23 mouse cellular contexts compared by ENCODE assay signal in genomic region chr1:117497003-117497402, GRCm38 (mm10).
DNase-seq lines count a peak whose midpoint lies in the region; ATAC-seq lines count a peak whose summit lies in the region.
"Had no signal": no experiment of that assay in that cellular context is flagged by ENCODE, and none has a peak within 500 bp of the region (broad histone marks: within the 10 kb centered on the region; RNA-seq: fewer than 3 reads in every experiment).

No protein-coding gene starts in this region.

- H3K4me3 ChIP-seq in neural tube, embryonic 15.5 days (replicated peaks) = no peak overlapping the region

- no peak overlapping the region for H3K4me2 ChIP-seq in neural tube, embryonic 15.5 days

- no peaks in the 10 kb centered on the region for H3K9me3 ChIP-seq in neural tube, embryonic 15.5 days (replicated peaks)

- H3K9ac ChIP-seq in neural tube, embryonic 15.5 days (replicated peaks) = no peak overlapping the region

- H3K36me3 ChIP-seq in neural tube, embryonic 15.5 days = no peaks in the 10 kb centered on the region
- H3K36me3 ChIP-seq: G1E had no signal

- H3K27ac ChIP-seq in neural tube, embryonic 15.5 days (replicated peaks) = no peak overlapping the region

- peak; percentile 95 for ATAC-seq in frontal cortex, adult (ENCODE audit: low TSS enrichment)
- ATAC-seq in neural tube, embryonic 15.5 days (ENCODE audit: low FRiP score) = no peak
- ATAC-seq: activated CD4-positive, CD25-positive, alpha-beta regulatory T cell, adult 4 months; CD4-positive, CD25-positive, alpha-beta regulatory T cell, adult 4 months; Patski had no signal

- no peaks in the 10 kb centered on the region for H3K27me3 ChIP-seq in neural tube, embryonic 15.5 days (replicated peaks)
- H3K27me3 ChIP-seq: CH12.LX, Patski had no signal

- DNase-seq in frontal cortex, postnatal 25 days (ENCODE audit: low spot score in 2 of 2) = no peak
- peak; percentile 5 for DNase-seq in right cerebral cortex, adult 18-20 months
- no peak for DNase-seq in right cerebral cortex, adult 2 months (ENCODE audit: low spot score in 2 of 2)
- peak; percentile 15 for DNase-seq in brain, adult 2 months (ENCODE audit: low read depth, low spot score)
- peak; percentile 16 for DNase-seq in telencephalon, adult 2 months (ENCODE audit: low read depth, low spot score)
- DNase-seq in retina, postnatal 1 day = no peak
- DNase-seq: adrenal gland, adult 2 months; adrenal gland, adult 8-10 months; adrenal gland, postnatal 10 days; adrenal gland, postnatal 14 days; adrenal gland, postnatal 25 days; adrenal gland, postnatal 36 days; B cell, adult 2 months; cerebellum, adult 11 months; cerebellum, adult 11-12 months; cerebellum, adult 18-20 months had no signal

- no peaks in the 10 kb centered on the region for H3K4me1 ChIP-seq in neural tube, embryonic 15.5 days

Comparison
In these comparisons a context has a peak if more than half of its experiments do, and no peak if none do; other contexts are left out.
1. DNase-seq: peak in right cerebral cortex, adult 18-20 months (single experiment), brain, adult 2 months (single experiment) and telencephalon, adult 2 months (single experiment); none in frontal cortex, postnatal 25 days (0 of 2), right cerebral cortex, adult 2 months (0 of 2) and retina, postnatal 1 day (single experiment).